Mouse (Mus musculus) cerebral cortex, adult 2 months (tissue): ENCODE data around the gene Kcnj11.

Experiments
- WGBS: fragments of 180-500 bp; shearing (Covaris S2); methylation state at CpG from one replicate; pipeline ENCODE4 v1.1.7; 2018; 5-methylcytosine and 5-hydroxymethylcytosine counted together

Kcnj11 gene

GRCm38 (mm10) chr7:46104256-46104915, 3.8 kb upstream of the Kcnj11 start:
- 60% methylated on average over 27 of the region's 27 CpGs for WGBS

- WGBS, result 72% methylated on average over 8 of the region's 8 CpGs
Measured at GRCm38 (mm10) chr7:46103771-46104170, 3.2 kb upstream of the Kcnj11 start.

GRCm38 (mm10) chr7:46103075-46103591, 2.6 kb upstream of the Kcnj11 start:
- WGBS, result 32% methylated on average over 8 of the region's 8 CpGs

- WGBS, result 63% methylated on average over 13 of the region's 13 CpGs
Measured at GRCm38 (mm10) chr7:46099682-46100081, 882 bp downstream of the Kcnj11 start.

- 83% methylated on average over 19 of the region's 19 CpGs for WGBS
Measured at GRCm38 (mm10) chr7:46098919-46099286, 1.7 kb downstream of the Kcnj11 start.

- WGBS, result 50% methylated on average over 19 of the region's 19 CpGs
Measured at GRCm38 (mm10) chr7:46098221-46098918, 2.2 kb downstream of the Kcnj11 start.

GRCm38 (mm10) chr7:46097319-46097783, 3.2 kb downstream of the Kcnj11 start:
- WGBS, result 37% methylated on average over 4 of the region's 4 CpGs

- WGBS, result 5% methylated on average over 4 of the region's 4 CpGs
Measured at GRCm38 (mm10) chr7:46096136-46096535, 4.4 kb downstream of the Kcnj11 start.

- whole genome bisulfite sequencing, result 55% methylated on average over 8 of the region's 8 CpGs
Measured at GRCm38 (mm10) chr7:46092803-46093202, 7.8 kb downstream of the Kcnj11 start.

- WGBS, result 76% methylated on average over 6 of the region's 6 CpGs
Measured at GRCm38 (mm10) chr7:46088241-46088640, 12.3 kb downstream of the Kcnj11 start.

- WGBS, result 90% methylated on average over 6 of the region's 6 CpGs
Measured at GRCm38 (mm10) chr7:46086378-46086777, 14.2 kb downstream of the Kcnj11 start.

GRCm38 (mm10) chr7:46084839-46085513, 15.6 kb downstream of the Kcnj11 start:
- 77% methylated on average over 16 of the region's 16 CpGs for WGBS

- 75% methylated on average over 10 of the region's 10 CpGs for WGBS
Measured at GRCm38 (mm10) chr7:46084024-46084423, 16.5 kb downstream of the Kcnj11 start.

GRCm38 (mm10) chr7:46077675-46078074, 22.9 kb downstream of the Kcnj11 start:
- WGBS, result 63% methylated on average over 12 of the region's 12 CpGs

- 87% methylated on average over 7 of the region's 7 CpGs for WGBS
Measured at GRCm38 (mm10) chr7:46076844-46077243, 23.7 kb downstream of the Kcnj11 start.

GRCm38 (mm10) chr7:46068831-46069230, 31.7 kb downstream of the Kcnj11 start:
- 95% methylated on average over 8 of the region's 8 CpGs for WGBS

- WGBS, result 93% methylated on average over 6 of the region's 6 CpGs
Measured at GRCm38 (mm10) chr7:46063296-46063695, 37.3 kb downstream of the Kcnj11 start.

- WGBS, result 92% methylated on average over 16 of the region's 16 CpGs
Measured at GRCm38 (mm10) chr7:46061614-46062013, 39.0 kb downstream of the Kcnj11 start.

GRCm38 (mm10) chr7:46060688-46061087, 39.9 kb downstream of the Kcnj11 start:
- WGBS, result 96% methylated on average over 8 of the region's 8 CpGs

GRCm38 (mm10) chr7:46058882-46059281, 41.7 kb downstream of the Kcnj11 start:
- 83% methylated on average over 11 of the region's 11 CpGs for WGBS

- WGBS, result 73% methylated on average over 3 of the region's 3 CpGs
Measured at GRCm38 (mm10) chr7:46053566-46053965, 47.0 kb downstream of the Kcnj11 start.

- 83% methylated on average over 4 of the region's 4 CpGs for WGBS
Measured at GRCm38 (mm10) chr7:46052161-46052821, 48.3 kb downstream of the Kcnj11 start.
